Mouse (Mus musculus) T-cell, adult 66 days (primary cell): Measurements from ENCODE around the gene Catsperg1. TPM values are rescaled to one million over a fixed set of nuclear protein-coding genes. Genes with fewer than 3 reads are reported as not detected.

ENCODE experiments used
- total RNA-seq, 2 experiments: library from RNA; stranded (reverse); gene quantifications; 3 replicates in 1 of 2; 4 replicates in 1 of 2; pipeline ENCODE4 v1.2.4; 2023

The Catsperg1 gene
- under 1 TPM; 0.67 to 0.89 TPM for total RNA-seq

DNA sequence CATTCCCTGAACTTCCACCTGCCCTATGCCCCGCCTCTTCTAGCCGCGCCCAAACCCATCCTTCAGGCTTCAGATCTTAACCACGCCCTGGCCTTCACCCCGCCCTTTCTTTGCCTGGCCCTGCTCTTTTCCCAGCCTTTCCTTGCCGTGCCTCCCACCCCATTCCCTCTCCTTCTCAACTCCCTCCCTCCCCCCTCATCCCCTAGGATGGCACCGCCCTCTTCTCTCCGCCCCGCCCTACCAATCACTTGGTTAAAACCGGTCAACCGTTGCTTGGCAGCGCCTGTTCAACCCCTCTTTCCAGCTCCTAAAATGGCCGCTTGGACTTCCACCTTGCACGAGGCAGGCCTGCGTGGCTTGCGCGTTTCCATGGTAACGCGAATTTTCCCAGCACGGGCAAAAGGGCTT is at the start of gene Catsperg1:
Gene Catsperg1, minus strand, starts transcription at position 361 of the 408 bp plus-strand sequence.

GRCm38 (mm10) chr7:29248261-29248841 is 34.5 kb upstream of the Catsperg1 start, which contains the start of gene 2200002D01Rik:
Gene 2200002D01Rik (minus strand): TSS chr7:29248466.

GRCm38 (mm10) chr7:29238019-29238967 is 24.5 kb upstream of the Catsperg1 start, which contains the start of gene Yif1b:
Gene Yif1b (plus strand): TSS chr7:29238329.

GRCm38 (mm10) chr7:29232247-29233013 is 18.6 kb upstream of the Catsperg1 start, which contains the start of gene Kcnk6:
Gene Kcnk6 (minus strand): TSS chr7:29232515.

DNA sequence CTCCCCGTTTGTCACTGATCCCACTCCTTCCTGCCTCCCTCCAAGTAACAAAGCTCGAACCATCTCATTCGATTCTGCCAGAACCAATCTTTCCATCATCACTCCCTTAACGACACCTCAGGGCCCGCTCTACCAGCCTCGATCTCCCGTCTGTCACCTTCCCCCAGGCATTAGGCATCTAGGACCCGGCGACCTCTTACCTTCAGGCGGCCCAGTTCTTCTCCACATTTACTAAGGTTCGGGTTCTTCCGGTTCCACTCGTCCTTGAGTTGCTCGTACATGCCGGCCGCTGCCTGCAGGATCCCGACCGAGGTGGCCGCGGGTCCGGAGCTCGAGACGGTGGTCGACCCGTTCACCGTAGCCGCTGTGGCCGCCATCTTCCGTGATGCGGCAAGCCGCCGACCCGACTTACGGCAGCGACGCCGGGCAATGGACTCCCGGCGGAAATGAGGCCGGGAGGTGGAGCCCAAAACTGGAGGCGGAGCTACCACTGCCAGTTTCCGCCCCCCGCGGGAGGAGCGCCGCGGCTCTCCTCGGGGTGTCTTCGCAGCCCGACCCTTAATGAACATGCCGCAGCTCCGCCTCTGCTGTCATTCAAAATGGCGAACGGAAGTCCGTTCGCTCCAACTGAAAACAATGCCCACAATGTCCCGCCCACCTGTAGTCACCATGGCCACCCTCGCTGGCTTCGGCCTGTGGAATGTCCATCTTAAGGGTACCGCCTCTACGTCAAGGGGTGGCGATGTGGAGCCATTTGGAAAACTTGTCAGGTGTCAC is 33.6 kb downstream of the Catsperg1 start, which contains the start of gene Psmd8:
Gene Psmd8, minus strand, starts transcription at position 625 of the 777 bp plus-strand sequence.

GRCm38 (mm10) chr7:29170066-29170754 is 43.6 kb downstream of the Catsperg1 start, which contains the start of the genes Ggn and Spred3:
Gene Ggn (plus strand): TSS chr7:29170210.
Gene Spred3 (minus strand): TSS chr7:29170411.

DNA sequence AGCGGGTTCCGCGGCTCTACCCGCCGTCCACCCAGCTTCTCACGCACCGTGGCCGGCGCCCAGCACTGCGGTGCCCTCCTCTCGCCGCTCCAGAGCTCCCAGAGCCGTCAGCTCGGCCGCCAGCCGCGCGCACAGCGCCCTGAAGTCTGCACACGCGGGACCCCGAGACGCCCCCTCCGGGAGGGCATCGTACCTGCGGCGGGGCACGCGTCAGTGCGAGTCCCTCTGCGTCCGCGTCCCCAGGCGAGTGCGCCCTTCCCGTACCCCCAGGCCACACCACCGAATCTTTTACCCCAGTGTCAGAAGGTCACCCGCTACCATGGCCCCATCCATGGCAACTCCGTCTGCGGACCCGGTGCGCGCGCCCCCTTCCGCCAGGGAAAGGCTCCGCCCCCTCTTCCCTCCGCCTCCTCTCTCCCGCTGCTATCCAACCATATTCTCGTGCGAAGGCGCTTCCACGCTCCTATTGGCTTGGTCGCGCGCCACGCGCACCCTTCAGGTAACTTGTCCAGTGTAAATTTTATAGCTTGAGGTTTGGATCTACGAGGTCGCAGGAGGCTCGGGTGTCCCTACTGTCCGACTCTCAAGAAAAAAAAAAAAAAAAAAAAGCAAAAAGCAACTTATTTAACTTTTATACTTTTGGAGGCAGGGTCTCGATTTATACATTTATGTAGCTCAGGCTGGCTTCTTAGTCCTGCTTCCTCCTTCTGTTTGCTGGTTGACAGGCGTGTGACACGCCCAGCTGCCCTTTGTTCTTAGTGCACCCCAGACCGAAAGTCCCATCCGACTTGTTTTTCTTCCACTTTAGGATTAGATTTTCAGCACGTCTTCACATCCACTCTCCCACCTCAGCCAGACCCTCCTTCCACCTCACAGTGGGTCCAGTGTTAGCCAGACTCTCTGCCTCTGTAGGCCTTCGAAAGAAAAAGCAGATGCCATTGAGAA is 57.7 kb downstream of the Catsperg1 start, which contains the start of gene Fam98c:
Gene Fam98c, minus strand, starts transcription at position 397 of the 945 bp plus-strand sequence.

DNA sequence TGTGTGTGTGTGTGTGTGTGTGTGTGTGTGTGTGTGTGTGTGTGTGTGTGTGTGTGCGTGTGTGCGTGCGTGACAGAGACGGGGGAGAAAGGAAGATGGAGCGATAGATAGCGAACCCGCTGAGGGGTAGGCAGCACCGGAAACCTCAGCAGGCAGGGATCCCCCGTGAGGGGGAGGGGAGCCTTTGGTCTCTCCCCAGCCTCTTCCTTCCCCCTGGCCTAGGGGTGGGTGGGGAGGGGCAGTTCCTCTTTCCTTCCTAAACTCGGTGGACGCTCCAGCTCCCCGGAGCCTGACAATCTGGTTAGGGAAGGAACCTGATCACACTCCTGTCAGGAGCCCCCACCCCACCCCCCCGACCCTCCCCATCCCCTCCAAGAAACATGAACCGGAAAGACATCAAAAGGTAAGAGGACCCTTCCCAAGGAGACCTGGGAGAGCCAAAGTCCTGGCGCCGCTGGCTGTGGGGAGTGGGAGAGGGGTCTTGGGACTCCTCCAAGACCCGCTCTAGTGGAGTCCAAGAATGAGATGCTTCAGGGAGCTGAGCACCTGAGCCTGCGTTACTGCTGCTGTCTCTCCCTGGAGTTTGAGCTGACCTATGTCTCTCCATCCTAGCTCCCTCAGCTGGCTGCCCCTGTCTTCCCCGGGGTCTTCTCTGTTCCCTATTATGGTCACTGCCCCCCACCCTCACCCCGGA is 79.0 kb downstream of the Catsperg1 start, which contains the start of gene Rasgrp4:
Gene Rasgrp4, plus strand, starts transcription at position 159 of the 694 bp plus-strand sequence.

Other genes starting within 250 kb of the Catsperg1 start
- gene Eif3k, start 232.2 kb downstream of the Catsperg1 start, total RNA-seq: 100 to 1,000 TPM; 313 to 319 TPM
- gene Map4k1, start 232.0 kb downstream of the Catsperg1 start, total RNA-seq: 10 to 100 TPM; 95.0 to 97.3 TPM
- under 1 TPM; 0.03 TPM for gene Ryr1, start 88.9 kb downstream of the Catsperg1 start, total RNA-seq
- gene Rasgrp4, start 79.2 kb downstream of the Catsperg1 start, total RNA-seq: 1 to 10 TPM; 2.1 to 2.3 TPM
- 10 to 100 TPM; 35.8 to 38.2 TPM for gene Fam98c, start 57.8 kb downstream of the Catsperg1 start, total RNA-seq
- gene Ggn, start 43.8 kb downstream of the Catsperg1 start, total RNA-seq: not detected
- 1 to 10 TPM; 1.3 to 4.0 TPM for gene Spred3, start 43.6 kb downstream of the Catsperg1 start, total RNA-seq
- 100 to 1,000 TPM; 133 to 146 TPM for gene Psmd8, start 33.3 kb downstream of the Catsperg1 start, total RNA-seq
- gene Kcnk6, start 18.5 kb upstream of the Catsperg1 start, total RNA-seq: 1 to 10 TPM in 1 of 2 experiments, under 1 TPM in 1; 0.50 to 1.2 TPM
- 10 to 100 TPM; 23.8 to 24.2 TPM for gene Yif1b, start 24.3 kb upstream of the Catsperg1 start, total RNA-seq
- 1 to 10 TPM; 3.1 to 5.9 TPM for gene 2200002D01Rik, start 34.4 kb upstream of the Catsperg1 start, total RNA-seq
- 10 to 100 TPM; 72.2 to 76.1 TPM for gene Spint2, start 67.9 kb upstream of the Catsperg1 start, total RNA-seq
- not detected for gene Ppp1r14a, start 75.3 kb upstream of the Catsperg1 start, total RNA-seq
- gene Dpf1, start 89.9 kb upstream of the Catsperg1 start, total RNA-seq: not detected